Mouse (Mus musculus) heart, postnatal 10 days (tissue): Measurements from ENCODE around the gene Msh5. TPM values are rescaled to one million over a fixed set of nuclear protein-coding genes. Genes with fewer than 3 reads are reported as not detected.

Source experiments
- DNase-seq, 2 experiments: peaks; one replicate each; pipeline ENCODE4 v3.0.0; 2021
- intact Hi-C: fragments of 180-260 bp; cut with DNase I; formaldehyde crosslinking; loops from one replicate; pipeline ENCODE4 v1.15.1; 2025
- total RNA-seq, 2 experiments: library from RNA; stranded (reverse); gene quantifications; 2 replicates each; pipeline ENCODE4 v1.2.3; 2021

Gene Msh5
- 1 to 10 TPM; 2.0 TPM for total RNA-seq

GRCm38 (mm10) chr17:35046681-35047455, at the start of gene Msh5:
Gene Msh5, minus strand, starts transcription at chr17:35046745.
- intact Hi-C loops = no loop called here

GRCm38 (mm10) chr17:35094475-35095365, 48.2 kb upstream of the Msh5 start:
- DNase-seq = no peak
- intact Hi-C loops = no loop called here

More at GRCm38 (mm10) chr17:35046681-35047455, at the start of gene Msh5:
- peak; percentile 99 for DNase-seq

- intact Hi-C loops = no loop called here
- no peak for DNase-seq
Measured at GRCm38 (mm10) chr17:35092403-35093198, 46.1 kb upstream of the Msh5 start.

- intact Hi-C loops = loop anchor here (2.0 kb wide), 1 partner anchor 30 kb away; the partner anchor contains the start of gene Gpank1
- peak; percentile 35 to 46 for DNase-seq
Measured at GRCm38 (mm10) chr17:35090166-35090932, 43.8 kb upstream of the Msh5 start.

- intact Hi-C loops = loop anchor here (2.0 kb wide), 1 partner anchor 30 kb away; the partner anchor contains the start of gene Ddah2
Measured at GRCm38 (mm10) chr17:35088825-35089644, 42.5 kb upstream of the Msh5 start, which contains the start of gene Abhd16a. Gene Abhd16a, plus strand, starts transcription at chr17:35089263.

GRCm38 (mm10) chr17:35088151-35088550, 41.6 kb upstream of the Msh5 start:
- no peak for DNase-seq
- intact Hi-C loops = loop anchor here (2.0 kb wide), 1 partner anchor 29 kb away; the partner anchor contains the start of gene Ddah2

More at GRCm38 (mm10) chr17:35088825-35089644, 42.5 kb upstream of the Msh5 start, which contains the start of gene Abhd16a:
- peak; percentile 96 for DNase-seq

GRCm38 (mm10) chr17:35085208-35085865, 38.8 kb upstream of the Msh5 start, which contains the start of gene Ly6g6f:
Gene Ly6g6f, minus strand, starts transcription at chr17:35085610.
- DNase-seq = no peak
- intact Hi-C loops = no loop called here

- intact Hi-C loops = no loop called here
- no peak for DNase-seq
Measured at GRCm38 (mm10) chr17:35083929-35084497, 37.5 kb upstream of the Msh5 start.

GRCm38 (mm10) chr17:35082841-35083576, 36.5 kb upstream of the Msh5 start:
- DNase-seq = no peak
- intact Hi-C loops = no loop called here

- DNase-seq = no peak
- intact Hi-C loops = no loop called here
Measured at GRCm38 (mm10) chr17:35080710-35081109, 34.2 kb upstream of the Msh5 start.

- intact Hi-C loops = no loop called here
- no peak for DNase-seq
Measured at GRCm38 (mm10) chr17:35080248-35080647, 33.7 kb upstream of the Msh5 start.

- DNase-seq = peak in 1 of 2 experiments; percentile 31
- intact Hi-C loops = loop anchor here (2.0 kb wide), 1 partner anchor 59 kb away; no protein-coding TSS in a partner anchor
Measured at GRCm38 (mm10) chr17:35079778-35080177, 33.2 kb upstream of the Msh5 start.

GRCm38 (mm10) chr17:35077786-35078233, 31.3 kb upstream of the Msh5 start, which contains the start of gene Ly6g6d:
Gene Ly6g6d, minus strand, starts transcription at chr17:35078065.
- intact Hi-C loops = loop anchor here (2.0 kb wide), 1 partner anchor 57 kb away; no protein-coding TSS in a partner anchor

GRCm38 (mm10) chr17:35077285-35077684, 30.7 kb upstream of the Msh5 start:
- DNase-seq = no peak
- intact Hi-C loops = no loop called here

More at GRCm38 (mm10) chr17:35077786-35078233, 31.3 kb upstream of the Msh5 start, which contains the start of gene Ly6g6d:
- peak; percentile 63 to 68 for DNase-seq

GRCm38 (mm10) chr17:35076507-35077176, 30.1 kb upstream of the Msh5 start, which contains the start of gene Ly6g6e:
Gene Ly6g6e, plus strand, starts transcription at chr17:35076902.
- intact Hi-C loops = no loop called here
- DNase-seq = no peak

- intact Hi-C loops = no loop called here
- no peak for DNase-seq
Measured at GRCm38 (mm10) chr17:35074097-35074496, 27.6 kb upstream of the Msh5 start.
